Mouse (Mus musculus) limb, embryonic 10.5 days (tissue): ENCODE measurements around the gene Hist1h2bg. TPM values are rescaled to one million over a fixed set of nuclear protein-coding genes. Genes with fewer than 3 reads are reported as not detected.
A peak's percentile ranks its signal among the peaks of the same experiment; 100 is the strongest.
"Not testable (repeated sequence)": the region's sequence is repeated elsewhere in the genome, so short reads cannot be mapped to it uniquely, and the experiment has no call there.

Experiments
- DNase-seq: peaks from one replicate; pipeline ENCODE4 v3.0.0-alpha.2; 2017; ENCODE audit warnings: low spot score
- H3K27ac ChIP-seq: fragments of 300-500 bp; sonication (generic); 2 replicates; pipeline ENCODE4 v1.5.1; 2016; ENCODE audit warnings: mild to moderate bottlenecking
- H3K27me3 ChIP-seq: fragments of 300-500 bp; sonication (generic); 2 replicates; pipeline ENCODE4 v1.6.1; 2016; ENCODE audit warnings: low read depth, mild to moderate bottlenecking; ENCODE audit not compliant: poor library complexity, severe bottlenecking
- H3K36me3 ChIP-seq: fragments of 300-500 bp; sonication (generic); 2 replicates; pipeline ENCODE4 v1.6.1; 2016; ENCODE audit warnings: mild to moderate bottlenecking, moderate library complexity
- H3K4me1 ChIP-seq: fragments of 300-500 bp; sonication (generic); 2 replicates; pipeline ENCODE4 v1.6.1; 2016
- H3K4me3 ChIP-seq: fragments of 300-500 bp; sonication (generic); 2 replicates; pipeline ENCODE4 v1.5.1; 2016; ENCODE audit warnings: mild to moderate bottlenecking, moderate library complexity
- H3K9me3 ChIP-seq: fragments of 300-500 bp; sonication (generic); replicated peaks from 2 replicates; pipeline ENCODE4 v1.6.1; 2016; ENCODE audit warnings: mild to moderate bottlenecking
- WGBS: fragments of 180-500 bp; shearing (Covaris S2); methylation state at CpG from one replicate; pipeline ENCODE4 v1.1.7; 2016; 5-methylcytosine and 5-hydroxymethylcytosine counted together
- polyA plus RNA-seq: library from polyadenylated mRNA; unstranded; fragments of >200 nt; fragmentation: Nextera tagmentation; extraction: Ambion mirVana; gene quantifications from 2 replicates; pipeline ENCODE4 v1.2.1, GENCODE M21; 2016

Gene Hist1h2bg
- polyA plus RNA-seq, 1 experiment from 2014 or later, result 8.1 TPM

DNA sequence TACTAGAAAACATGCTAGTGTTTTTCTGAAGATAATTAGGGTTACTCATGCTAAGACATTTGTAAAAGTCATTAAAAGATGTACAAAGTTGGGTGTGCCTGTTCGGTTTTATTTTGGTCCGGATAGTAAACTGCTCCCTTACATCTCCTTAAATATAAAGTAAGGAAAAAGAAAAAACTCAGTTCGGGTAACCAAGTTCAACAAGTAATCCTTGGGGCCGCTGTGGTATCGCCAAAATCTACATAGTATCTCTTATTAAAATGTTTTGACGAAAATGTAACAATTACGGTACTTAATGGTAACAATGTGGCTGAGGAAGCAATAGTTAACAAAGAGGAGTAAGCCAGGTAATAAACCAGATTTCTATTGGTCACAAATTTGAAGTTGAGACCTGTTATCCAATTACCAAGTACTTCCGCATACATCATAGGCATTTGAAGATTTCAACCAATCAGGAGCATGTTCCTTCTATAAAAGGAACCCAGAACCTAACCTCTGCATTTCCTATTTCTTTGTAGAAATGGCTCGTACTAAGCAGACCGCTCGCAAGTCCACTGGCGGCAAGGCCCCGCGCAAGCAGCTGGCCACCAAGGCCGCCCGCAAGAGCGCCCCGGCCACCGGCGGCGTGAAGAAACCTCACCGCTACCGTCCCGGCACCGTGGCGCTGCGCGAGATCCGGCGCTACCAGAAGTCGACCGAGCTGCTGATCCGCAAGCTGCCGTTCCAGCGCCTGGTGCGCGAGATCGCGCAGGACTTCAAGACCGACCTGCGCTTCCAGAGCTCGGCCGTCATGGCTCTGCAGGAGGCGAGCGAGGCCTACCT, 27.0 kb upstream of the Hist1h2bg start, which contains the start of gene Hist1h3f:
Gene Hist1h3f (plus strand): TSS at position 88 of the 822 bp plus-strand sequence.
- Histone ChIP-seq H3K4me1 (peaks cover 10% of the 10 kb centered on the region; the same call in 1 of the 2 replicates), H3K27me3 (no peaks in the 10 kb centered on the region), H3K27ac (peak within 1 kb of the TSS; percentile 96), H3K9me3 (no peaks in the 10 kb centered on the region), H3K4me3 (peak within 1 kb of the TSS; percentile 57), H3K36me3 (no peaks in the 10 kb centered on the region)
- 1% methylated on average over 26 of the region's 45 CpGs for WGBS
- DNase-seq, result peak; percentile 55

DNA sequence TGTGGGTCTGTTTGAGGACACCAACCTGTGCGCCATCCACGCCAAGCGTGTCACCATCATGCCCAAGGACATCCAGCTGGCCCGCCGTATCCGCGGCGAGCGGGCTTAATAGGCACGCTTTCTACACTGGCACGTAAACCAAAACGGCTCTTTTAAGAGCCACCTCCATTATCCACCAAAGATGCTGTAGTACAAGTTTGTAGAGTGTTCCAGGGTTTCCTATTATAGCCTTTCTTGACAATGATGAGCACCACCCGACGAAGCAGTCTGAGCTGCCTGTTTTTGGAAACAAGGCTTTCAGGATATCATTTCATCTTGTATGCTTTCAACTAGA, 26.4 kb upstream of the Hist1h2bg start:
- H3K36me3 ChIP-seq, H3K27me3 ChIP-seq, H3K9me3 ChIP-seq, DNase-seq: not testable (repeated sequence)
- Histone ChIP-seq H3K4me1 (peaks cover 10% of the 10 kb centered on the region; the same call in 1 of the 2 replicates), H3K27ac (peak overlapping the region; percentile 96), H3K4me3 (peak overlapping the region; percentile 57)
- under 1% methylated on average over 13 of the region's 14 CpGs for WGBS

DNA sequence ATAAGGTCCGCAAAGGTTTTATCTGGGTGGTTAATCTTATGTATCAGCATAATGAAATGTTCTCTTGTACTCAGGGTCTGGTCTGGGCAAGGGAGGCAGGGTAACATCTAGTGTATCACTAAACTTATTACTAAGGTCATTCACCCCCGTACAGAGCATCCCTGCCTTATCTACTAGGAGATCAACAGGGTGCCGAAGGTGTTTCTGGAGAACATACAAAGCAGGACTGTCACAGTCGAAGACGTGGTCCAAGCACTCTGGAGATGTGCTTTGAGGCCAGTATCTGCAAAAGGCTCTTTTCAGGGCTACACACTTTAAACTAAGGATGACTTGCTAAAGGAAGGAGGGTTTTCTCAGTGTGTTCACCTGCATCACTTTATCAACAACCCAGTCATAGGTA, 24.5 kb upstream of the Hist1h2bg start:
- 74% methylated on average over 5 of the region's 5 CpGs for WGBS
- no peak for DNase-seq
- Histone ChIP-seq H3K36me3 (no peaks in the 10 kb centered on the region), H3K4me1 (peaks cover 15% of the 10 kb centered on the region), H3K27ac (peak overlapping the region; percentile 68), H3K4me3 (no peak overlapping the region; the same call in 1 of the 2 replicates), H3K27me3 (no peaks in the 10 kb centered on the region), H3K9me3 (no peaks in the 10 kb centered on the region)

DNA sequence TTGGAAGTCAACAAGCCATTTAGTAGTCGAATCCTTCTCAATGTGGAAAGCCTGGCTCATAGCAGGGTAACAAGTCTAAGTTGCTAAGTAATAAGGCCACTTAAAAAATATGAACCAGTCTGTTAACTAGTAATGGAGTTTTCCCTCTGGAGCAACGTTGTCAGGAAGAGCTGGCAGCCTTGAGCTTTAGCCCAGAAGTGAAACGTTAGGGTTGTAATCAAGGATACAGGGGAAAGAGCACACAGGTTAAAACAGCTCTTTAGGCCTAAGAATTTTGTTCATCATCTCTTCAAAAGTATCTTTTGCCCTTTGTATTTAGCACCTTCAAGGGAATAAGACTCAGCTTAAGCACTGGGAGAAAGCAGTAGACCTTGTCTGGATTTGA, 20.4 kb upstream of the Hist1h2bg start:
- 5% methylated on average over 3 of the region's 3 CpGs for WGBS
- DNase-seq, result peak; percentile 46

DNA sequence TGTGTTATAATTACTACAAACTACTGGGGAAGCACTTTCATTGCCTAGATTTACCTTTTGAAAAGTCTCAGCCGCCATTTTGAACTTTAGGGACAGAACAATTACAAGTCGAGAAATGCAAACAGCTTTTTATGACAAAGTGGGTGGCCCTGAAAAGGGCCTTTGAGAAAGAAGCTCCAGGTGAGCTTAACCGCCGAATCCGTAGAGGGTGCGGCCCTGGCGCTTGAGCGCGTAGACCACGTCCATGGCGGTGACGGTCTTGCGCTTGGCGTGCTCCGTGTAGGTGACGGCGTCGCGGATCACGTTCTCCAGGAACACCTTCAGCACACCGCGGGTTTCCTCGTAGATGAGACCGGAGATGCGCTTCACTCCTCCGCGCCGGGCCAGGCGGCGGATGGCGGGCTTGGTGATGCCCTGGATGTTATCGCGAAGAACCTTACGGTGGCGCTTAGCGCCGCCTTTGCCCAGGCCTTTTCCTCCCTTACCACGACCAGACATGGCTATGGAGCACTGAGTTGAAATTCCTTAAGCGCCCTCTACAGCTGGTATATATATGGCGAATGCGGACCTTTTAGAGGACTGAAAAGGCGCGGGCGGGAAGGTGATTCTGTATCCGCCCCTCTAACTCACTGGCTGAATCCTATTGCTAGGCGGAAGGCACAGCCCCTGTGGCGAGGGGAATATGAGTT, 19.9 kb upstream of the Hist1h2bg start, which contains the start of gene Hist1h4f:
Gene Hist1h4f (minus strand): TSS at position 503 of the 689 bp plus-strand sequence.
- not testable (repeated sequence) for H3K27me3 ChIP-seq, H3K9me3 ChIP-seq, H3K36me3 ChIP-seq
- WGBS, result under 1% methylated on average over 47 of the region's 47 CpGs
- DNase-seq, result peak; percentile 95
- peak within 1 kb of the TSS; percentile 52 for H3K4me3 ChIP-seq
- H3K4me1 ChIP-seq, result peaks cover 22% of the 10 kb centered on the region
- peak within 1 kb of the TSS; percentile 97 for H3K27ac ChIP-seq

More for the DNA sequence above, 20.4 kb upstream of the Hist1h2bg start:
- Histone ChIP-seq H3K9me3 (no peaks in the 10 kb centered on the region), H3K27me3 (no peaks in the 10 kb centered on the region), H3K27ac (peak overlapping the region; percentile 97), H3K36me3 (no peaks in the 10 kb centered on the region), H3K4me1 (peaks cover 22% of the 10 kb centered on the region), H3K4me3 (peak overlapping the region; percentile 52)

DNA sequence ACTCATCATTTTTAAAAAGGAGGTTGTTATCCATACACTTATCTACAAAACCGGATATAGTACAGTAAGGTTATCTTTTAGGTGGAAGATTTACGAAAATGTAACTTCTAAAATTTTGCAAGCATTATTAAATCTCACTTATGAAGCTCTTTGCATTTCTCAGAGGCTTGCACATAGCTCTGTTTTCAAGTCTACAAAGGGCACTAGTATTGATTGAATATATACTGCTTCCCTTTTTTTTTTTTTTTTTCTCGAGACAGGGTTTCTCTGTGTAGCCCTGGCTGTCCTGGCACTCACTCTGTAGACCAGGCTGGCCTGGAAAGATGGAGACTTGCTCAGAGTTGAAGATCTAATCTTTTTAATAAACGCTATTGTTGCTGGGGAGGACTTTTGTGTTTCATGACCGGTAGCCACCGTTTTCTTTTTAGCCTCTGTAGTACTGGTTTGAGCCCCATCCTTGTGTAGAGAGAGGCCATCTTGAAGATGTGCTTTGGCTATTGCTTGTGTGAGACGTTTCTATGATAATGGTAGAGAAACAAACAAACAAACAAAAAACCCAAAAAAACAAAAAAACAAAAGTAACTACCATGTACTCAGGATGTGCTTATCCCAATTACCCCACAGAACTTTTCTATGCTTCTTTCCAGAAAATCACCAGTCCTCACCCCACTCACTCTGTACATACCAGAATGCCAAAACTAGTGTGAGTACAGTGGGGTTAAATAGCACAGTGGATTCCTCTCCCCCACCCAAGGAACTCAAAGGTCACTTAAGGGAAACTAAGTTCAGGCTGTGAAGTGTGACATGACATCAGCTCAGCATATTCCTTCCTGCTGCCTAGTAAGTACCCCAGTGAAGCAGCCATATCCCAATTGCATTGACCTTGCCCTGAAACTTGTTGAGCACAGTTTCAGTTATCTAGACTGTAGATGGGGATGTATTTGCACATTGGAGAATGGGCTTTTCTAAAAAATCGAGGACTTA, 19.0 kb upstream of the Hist1h2bg start:
- H3K4me3 ChIP-seq, result peak overlapping the region; percentile 52
- H3K27ac ChIP-seq, result peak overlapping the region; percentile 97
- DNase-seq, result peak; percentile 35
- H3K4me1 ChIP-seq, result peaks cover 22% of the 10 kb centered on the region
- H3K36me3 ChIP-seq, result no peaks in the 10 kb centered on the region
- no peaks in the 10 kb centered on the region for H3K27me3 ChIP-seq
- 61% methylated on average over 8 of the region's 8 CpGs for WGBS
- no peaks in the 10 kb centered on the region for H3K9me3 ChIP-seq

DNA sequence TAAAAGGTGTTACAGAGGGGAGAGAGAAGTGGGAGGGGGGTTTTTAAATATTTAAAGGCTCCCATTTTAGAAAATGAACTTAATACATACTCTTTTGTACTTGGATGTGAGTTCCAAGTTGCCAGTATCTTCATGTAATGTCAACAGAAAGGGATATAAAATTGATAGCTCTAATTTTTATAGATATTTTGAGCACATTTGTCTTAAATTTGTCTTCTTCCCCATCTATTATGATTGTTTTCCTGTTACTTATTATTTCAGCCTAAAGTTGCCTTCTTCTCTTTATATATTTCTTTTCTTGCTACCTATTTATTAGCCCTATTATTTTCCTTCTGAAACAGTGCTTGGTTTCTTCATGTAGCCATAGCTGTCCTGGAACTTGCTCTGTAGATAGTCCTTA, 18.2 kb upstream of the Hist1h2bg start, which contains the start of gene Hist1h1d:
Gene Hist1h1d (plus strand): TSS at position 301 of the 400 bp plus-strand sequence.
- no peak for DNase-seq
- Histone ChIP-seq H3K9me3 (no peaks in the 10 kb centered on the region), H3K27me3 (no peaks in the 10 kb centered on the region), H3K27ac (peak within 1 kb of the TSS; percentile 97), H3K4me1 (peaks cover 22% of the 10 kb centered on the region), H3K36me3 (no peaks in the 10 kb centered on the region), H3K4me3 (peak within 1 kb of the TSS; percentile 52; the same call in 1 of the 2 replicates)

DNA sequence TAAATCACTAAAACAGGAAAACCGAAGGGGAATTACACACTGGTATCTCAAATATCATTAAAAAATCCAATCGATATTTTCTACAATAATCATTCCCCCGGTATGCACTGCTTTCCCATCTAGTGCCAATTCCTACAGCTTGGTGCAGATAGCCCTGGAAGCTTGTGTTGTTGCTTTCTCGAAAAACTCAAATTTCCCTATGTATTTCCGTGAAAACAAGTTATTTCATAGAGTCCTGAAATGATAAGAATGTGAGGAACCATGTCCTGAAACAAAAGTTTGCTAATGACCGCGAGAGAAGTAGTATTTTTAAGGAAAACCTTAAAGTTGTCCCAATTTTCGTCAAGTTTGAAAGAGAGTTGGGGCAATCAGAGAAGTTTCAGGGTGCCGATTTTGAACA, 16.8 kb upstream of the Hist1h2bg start:
- Histone ChIP-seq H3K4me3 (peak overlapping the region; percentile 69), H3K36me3 (no peaks in the 10 kb centered on the region), H3K27me3 (no peaks in the 10 kb centered on the region), H3K27ac (peak overlapping the region; percentile 97), H3K9me3 (no peaks in the 10 kb centered on the region), H3K4me1 (peaks cover 19% of the 10 kb centered on the region)
- DNase-seq, result no peak
- WGBS, result 27% methylated on average over 9 of the region's 9 CpGs

DNA sequence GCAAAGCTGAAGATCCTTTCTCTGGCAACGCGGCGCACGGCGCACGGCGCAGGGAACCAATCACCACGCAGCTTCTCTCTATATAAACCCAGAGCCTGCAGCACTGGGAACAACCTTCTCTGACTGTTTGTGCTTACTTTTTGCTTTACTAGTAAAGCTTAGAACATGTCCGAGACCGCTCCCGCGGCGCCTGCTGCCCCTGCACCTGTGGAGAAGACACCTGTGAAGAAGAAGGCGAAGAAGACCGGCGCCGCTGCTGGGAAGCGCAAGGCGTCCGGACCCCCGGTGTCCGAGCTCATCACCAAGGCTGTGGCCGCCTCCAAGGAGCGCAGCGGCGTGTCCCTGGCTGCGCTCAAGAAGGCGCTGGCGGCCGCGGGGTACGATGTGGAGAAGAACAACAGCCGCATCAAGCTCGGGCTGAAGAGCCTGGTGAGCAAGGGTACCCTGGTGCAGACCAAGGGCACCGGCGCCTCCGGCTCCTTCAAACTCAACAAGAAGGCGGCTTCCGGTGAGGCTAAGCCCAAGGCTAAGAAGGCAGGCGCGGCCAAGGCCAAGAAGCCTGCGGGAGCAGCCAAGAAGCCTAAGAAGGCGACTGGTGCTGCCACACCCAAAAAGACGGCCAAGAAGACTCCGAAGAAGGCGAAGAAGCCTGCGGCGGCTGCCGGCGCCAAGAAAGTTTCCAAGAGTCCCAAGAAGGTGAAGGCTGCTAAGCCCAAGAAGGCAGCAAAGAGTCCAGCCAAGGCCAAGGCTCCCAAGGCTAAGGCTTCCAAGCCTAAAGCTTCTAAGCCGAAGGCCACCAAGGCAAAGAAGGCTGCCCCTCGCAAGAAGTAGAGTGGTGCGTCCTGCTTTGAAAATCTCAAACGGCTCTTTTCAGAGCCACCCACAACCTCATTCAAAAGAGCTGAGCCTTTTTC, 16.0 kb upstream of the Hist1h2bg start:
- Histone ChIP-seq H3K27me3 (no peaks in the 10 kb centered on the region), H3K4me3 (peak overlapping the region; percentile 69), H3K4me1 (peaks cover 19% of the 10 kb centered on the region), H3K36me3 (no peaks in the 10 kb centered on the region), H3K9me3 (no peaks in the 10 kb centered on the region), H3K27ac (peak overlapping the region; percentile 97)
- under 1% methylated on average over 54 of the region's 54 CpGs for WGBS
- peak; percentile 89 for DNase-seq

DNA sequence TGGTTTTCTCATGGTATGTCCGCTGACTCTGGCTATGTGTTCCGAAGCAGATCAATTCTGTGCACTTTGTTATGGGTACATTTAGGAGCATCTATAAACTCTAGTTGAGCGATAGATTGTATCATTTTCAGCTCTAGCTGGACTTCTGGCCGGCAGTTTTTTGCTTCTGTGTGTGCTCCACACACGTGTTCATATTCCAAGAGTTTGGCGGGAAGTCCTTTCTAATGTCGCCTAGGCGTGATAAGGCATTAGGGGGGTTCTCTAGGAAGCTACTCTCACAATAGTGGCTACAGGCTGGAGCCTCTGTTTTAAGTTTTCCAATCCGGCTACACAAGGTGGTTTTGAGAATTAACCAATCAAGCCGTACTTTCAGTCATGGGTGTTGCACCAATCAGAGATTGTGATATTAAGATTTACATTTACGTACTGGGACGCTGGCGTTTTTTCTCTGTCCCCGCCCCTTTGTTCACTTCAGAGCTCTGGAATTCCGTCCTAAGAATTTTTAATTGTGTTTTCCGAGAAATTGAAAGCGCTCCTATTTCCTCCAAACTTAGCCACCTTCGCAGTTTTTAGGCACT, 15.3 kb upstream of the Hist1h2bg start:
- peak; percentile 82 for DNase-seq
- H3K4me1 ChIP-seq, result peaks cover 14% of the 10 kb centered on the region
- H3K9me3 ChIP-seq, result no peaks in the 10 kb centered on the region
- H3K27ac ChIP-seq, result peak overlapping the region; percentile 97
- no peaks in the 10 kb centered on the region for H3K36me3 ChIP-seq
- peak overlapping the region; percentile 69 for H3K4me3 ChIP-seq
- no peaks in the 10 kb centered on the region for H3K27me3 ChIP-seq
- WGBS, result under 1% methylated on average over 18 of the region's 18 CpGs

DNA sequence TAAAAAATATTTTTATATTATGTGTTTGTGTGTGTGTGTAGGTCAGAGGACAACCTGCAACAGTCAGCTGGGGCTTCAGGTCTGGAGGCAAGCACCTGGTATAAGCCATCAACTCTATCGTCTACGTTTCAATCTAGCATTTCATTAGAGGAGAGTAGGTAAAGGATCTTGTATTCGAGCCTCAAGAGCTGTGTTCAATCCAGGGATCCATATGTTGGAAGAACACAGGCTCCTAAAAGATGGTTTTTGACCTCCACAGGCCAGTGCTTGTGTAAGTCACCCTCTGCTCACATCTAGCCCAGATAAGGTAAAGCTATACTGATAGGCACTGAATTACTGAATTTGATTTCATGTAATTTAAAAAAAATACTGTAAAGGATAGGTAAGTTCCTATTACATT, 14.3 kb upstream of the Hist1h2bg start:
- Histone ChIP-seq H3K36me3 (no peaks in the 10 kb centered on the region), H3K27ac (peak overlapping the region; percentile 97), H3K4me1 (peaks cover 14% of the 10 kb centered on the region), H3K27me3 (no peaks in the 10 kb centered on the region), H3K4me3 (peak overlapping the region; percentile 69; the same call in 1 of the 2 replicates), H3K9me3 (no peaks in the 10 kb centered on the region)
- 69% methylated on average over 3 of the region's 3 CpGs for WGBS
- no peak for DNase-seq
